Mouse (Mus musculus) liver, embryonic 13.5 days (tissue): ENCODE results near the gene Slc35b2. TPM values are rescaled to one million over a fixed set of nuclear protein-coding genes. Genes with fewer than 3 reads are reported as not detected.

Experiments
- ATAC-seq: fragments of 200-750 bp; cut with Nextera tagmentation; 2 replicates; pipeline ENCODE4 v1.8.0; 2017; ENCODE audit warnings: low read depth, mild to moderate bottlenecking, moderate number of reproducible peaks, moderate library complexity
- DNase-seq: peaks from one replicate; pipeline ENCODE4 v3.0.0; 2022
- H3K27ac ChIP-seq: fragments of 300-500 bp; sonication (generic); 2 replicates; pipeline ENCODE4 v1.5.1; 2015; ENCODE audit warnings: moderate library complexity, mild to moderate bottlenecking, inconsistent platforms
- H3K27me3 ChIP-seq: fragments of 300-500 bp; sonication (generic); 2 replicates; pipeline ENCODE4 v1.6.1; 2015; ENCODE audit warnings: mild to moderate bottlenecking, inconsistent platforms
- H3K36me3 ChIP-seq: fragments of 300-500 bp; sonication (generic); 2 replicates; pipeline ENCODE4 v1.6.1; 2015; ENCODE audit warnings: mild to moderate bottlenecking, inconsistent platforms
- H3K4me1 ChIP-seq: fragments of 300-500 bp; sonication (generic); replicated peaks from 2 replicates; pipeline ENCODE4 v1.6.1; 2015; ENCODE audit warnings: inconsistent platforms
- H3K4me2 ChIP-seq: fragments of 300-500 bp; sonication (generic); 2 replicates; pipeline ENCODE4 v1.6.1; 2015; ENCODE audit warnings: inconsistent platforms, mild to moderate bottlenecking, moderate library complexity
- H3K4me3 ChIP-seq: fragments of 300-500 bp; sonication (generic); replicated peaks from 2 replicates; pipeline ENCODE4 v1.5.1; 2015; ENCODE audit warnings: mild to moderate bottlenecking, inconsistent platforms
- H3K9ac ChIP-seq: fragments of 300-500 bp; sonication (generic); 2 replicates; pipeline ENCODE4 v1.6.1; 2015; ENCODE audit warnings: mild to moderate bottlenecking, inconsistent platforms
- H3K9me3 ChIP-seq: fragments of 300-500 bp; sonication (generic); replicated peaks from 2 replicates; pipeline ENCODE4 v1.6.1; 2016; ENCODE audit warnings: inconsistent platforms
- WGBS: fragments of 180-500 bp; shearing (Covaris S2); methylation state at CpG from one replicate; pipeline ENCODE4 v1.1.7; 2015; ENCODE audit not compliant: insufficient replicate concordance; 5-methylcytosine and 5-hydroxymethylcytosine counted together
- polyA plus RNA-seq: library from polyadenylated mRNA; unstranded; fragments of >200 nt; fragmentation: Nextera tagmentation; extraction: Ambion mirVana; gene quantifications from 2 replicates; pipeline ENCODE4 v1.2.1, GENCODE M21; 2015

The Slc35b2 gene
- polyA plus RNA-seq, 1 experiment from 2014 or later = 58.0 TPM

DNA sequence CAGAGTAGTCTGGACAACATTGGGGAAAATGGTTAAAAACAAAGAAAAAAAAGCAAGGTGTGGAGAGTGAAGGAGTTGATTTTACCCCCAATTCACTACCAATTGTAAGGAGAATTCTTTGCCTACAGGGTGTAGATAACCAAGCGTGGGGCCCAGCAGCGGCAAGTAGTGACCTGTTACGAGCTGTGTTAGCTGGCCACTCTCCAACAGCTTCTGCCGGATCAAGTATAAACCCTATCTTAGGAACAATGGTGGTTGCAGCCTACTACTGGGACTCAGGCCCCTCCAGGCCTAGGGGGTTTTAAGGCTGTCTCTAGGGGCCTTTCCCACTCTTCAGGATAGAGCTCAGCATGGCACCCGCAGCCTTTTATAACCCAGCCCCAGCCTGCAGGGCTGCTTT is 14.6 kb downstream of the Slc35b2 start:
- H3K27me3 ChIP-seq = no peaks in the 10 kb centered on the region
- no peaks in the 10 kb centered on the region for H3K36me3 ChIP-seq
- no peak overlapping the region for H3K4me3 ChIP-seq
- peaks cover 72% of the 10 kb centered on the region for H3K4me1 ChIP-seq
- no peak overlapping the region for H3K4me2 ChIP-seq
- H3K9ac ChIP-seq = no peak overlapping the region; the same call in 1 of the 2 replicates
- H3K27ac ChIP-seq = peak overlapping the region; percentile 37; the same call in 1 of the 2 replicates
- H3K9me3 ChIP-seq = no peaks in the 10 kb centered on the region
- 62% methylated on average over 5 of the region's 5 CpGs for WGBS
- ATAC-seq (no peak), DNase-seq (no peak)

DNA sequence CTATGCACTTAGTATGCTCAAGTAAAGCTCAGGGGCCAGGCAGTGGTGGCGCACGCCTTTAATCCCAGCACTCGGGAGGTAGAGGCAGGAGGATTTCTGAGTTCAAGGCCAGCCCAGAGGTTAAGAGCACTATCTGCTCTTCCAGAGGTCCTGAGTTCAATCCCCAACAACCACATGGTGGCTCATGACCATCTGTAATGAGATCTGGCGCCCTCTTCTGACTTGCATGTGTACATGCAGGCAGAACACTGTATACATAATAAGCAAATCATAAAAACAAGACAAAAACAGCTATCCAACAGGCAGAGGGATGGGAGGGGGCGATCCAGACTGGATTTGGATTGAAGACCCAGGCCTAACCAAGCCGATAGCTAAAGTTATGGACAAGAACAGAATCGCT is 15.2 kb downstream of the Slc35b2 start:
- no peaks in the 10 kb centered on the region for H3K9me3 ChIP-seq
- H3K27ac ChIP-seq = no peak overlapping the region
- 55% methylated on average over 7 of the region's 7 CpGs for WGBS
- H3K9ac ChIP-seq = no peak overlapping the region
- peaks cover 77% of the 10 kb centered on the region for H3K4me1 ChIP-seq
- DNase-seq (peak; percentile 51), ATAC-seq (no peak)
- peaks cover under 1% of the 10 kb centered on the region; the same call in 1 of the 2 replicates for H3K36me3 ChIP-seq
- H3K4me2 ChIP-seq = no peak overlapping the region
- no peaks in the 10 kb centered on the region for H3K27me3 ChIP-seq
- H3K4me3 ChIP-seq = no peak overlapping the region

DNA sequence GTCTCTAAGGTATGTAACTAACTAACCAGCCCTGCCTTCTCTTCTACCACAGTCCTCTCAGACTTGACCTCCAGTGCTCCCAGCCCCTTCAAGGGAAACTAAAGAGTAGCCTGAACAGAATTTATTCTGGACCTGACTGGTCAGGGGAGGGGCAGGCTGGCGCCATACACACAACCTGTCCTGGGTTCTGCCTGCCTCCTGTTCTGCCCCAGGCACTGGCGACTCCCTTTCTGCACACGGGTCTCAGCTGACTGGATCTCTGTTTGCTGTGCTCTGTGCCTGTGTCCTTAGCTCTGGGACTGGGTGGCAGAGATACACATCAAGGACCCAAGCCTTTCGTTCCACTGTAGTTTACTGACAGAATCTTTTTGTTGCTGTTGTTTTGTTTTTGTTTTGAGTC is 15.9 kb downstream of the Slc35b2 start:
- Histone ChIP-seq H3K4me3 (no peak overlapping the region), H3K4me1 (peaks cover 77% of the 10 kb centered on the region), H3K27me3 (no peaks in the 10 kb centered on the region), H3K9ac (no peak overlapping the region; the same call in 1 of the 2 replicates), H3K4me2 (no peak overlapping the region), H3K27ac (no peak overlapping the region), H3K36me3 (peaks cover 8% of the 10 kb centered on the region), H3K9me3 (no peaks in the 10 kb centered on the region)
- WGBS = 74% methylated on average over 4 of the region's 4 CpGs
- no peak for DNase-seq
- no peak for ATAC-seq

DNA sequence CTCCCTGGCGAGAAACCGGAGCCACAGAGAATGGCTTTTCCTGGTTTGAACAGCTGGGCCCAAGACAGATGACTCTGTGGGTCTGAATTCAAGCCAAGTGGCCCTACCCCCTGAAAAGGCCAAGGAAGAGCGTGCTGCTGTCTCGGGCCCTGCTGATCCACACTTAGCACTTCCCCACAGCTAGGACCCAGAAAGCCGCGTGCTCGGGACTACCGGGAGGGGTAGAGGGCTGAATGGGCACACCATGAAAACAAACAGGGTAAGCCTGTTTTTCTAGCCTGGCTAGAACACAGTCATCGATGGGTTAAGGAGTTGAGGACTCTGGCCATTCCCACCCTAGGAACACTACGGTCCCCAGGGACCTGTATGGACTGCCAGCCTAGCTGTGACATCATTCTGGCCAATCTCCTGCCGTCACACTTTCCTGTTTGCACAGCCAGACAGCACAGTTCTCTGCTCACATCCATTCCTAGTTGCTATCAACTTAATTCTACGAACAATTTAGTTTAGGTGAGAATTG is 17.3 kb downstream of the Slc35b2 start:
- DNase-seq = no peak
- Histone ChIP-seq H3K27me3 (no peaks in the 10 kb centered on the region), H3K27ac (peak overlapping the region; percentile 71), H3K36me3 (peaks cover 22% of the 10 kb centered on the region), H3K4me3 (no peak overlapping the region), H3K9me3 (no peaks in the 10 kb centered on the region), H3K4me1 (peaks cover 79% of the 10 kb centered on the region), H3K9ac (peak overlapping the region; percentile 30), H3K4me2 (no peak overlapping the region)
- ATAC-seq = no peak
- WGBS = 36% methylated on average over 12 of the region's 12 CpGs

DNA sequence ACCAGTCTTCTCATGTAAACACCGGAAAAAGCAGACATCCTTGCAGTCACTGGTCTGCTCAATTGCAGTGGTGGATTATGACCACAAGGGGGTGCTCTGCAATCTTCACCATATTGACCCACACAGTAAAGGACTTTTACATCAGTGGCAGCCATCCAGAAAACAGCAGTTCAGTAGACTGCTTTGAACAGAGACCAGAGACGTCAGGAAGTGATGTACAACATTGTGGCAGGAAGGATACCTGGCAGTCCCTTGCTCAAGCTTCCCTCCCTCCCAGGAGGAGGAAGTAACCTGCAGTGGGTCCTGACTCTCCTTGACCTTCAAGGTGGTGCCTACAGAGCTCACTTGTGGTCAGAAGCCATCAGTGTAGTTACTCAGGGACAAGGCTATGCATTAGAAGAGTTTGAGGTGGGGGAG is 17.9 kb downstream of the Slc35b2 start:
- H3K4me2 ChIP-seq = peak overlapping the region; percentile 52
- DNase-seq (peak; percentile 71), ATAC-seq (peak; percentile 27)
- peak overlapping the region; percentile 20; the same call in 1 of the 2 replicates for H3K9ac ChIP-seq
- peaks cover 84% of the 10 kb centered on the region for H3K4me1 ChIP-seq
- no peaks in the 10 kb centered on the region for H3K27me3 ChIP-seq
- H3K4me3 ChIP-seq = no peak overlapping the region
- H3K9me3 ChIP-seq = no peaks in the 10 kb centered on the region
- 8% methylated on average over 2 of the region's 2 CpGs for WGBS
- H3K27ac ChIP-seq = peak overlapping the region; percentile 93
- H3K36me3 ChIP-seq = peaks cover 28% of the 10 kb centered on the region

DNA sequence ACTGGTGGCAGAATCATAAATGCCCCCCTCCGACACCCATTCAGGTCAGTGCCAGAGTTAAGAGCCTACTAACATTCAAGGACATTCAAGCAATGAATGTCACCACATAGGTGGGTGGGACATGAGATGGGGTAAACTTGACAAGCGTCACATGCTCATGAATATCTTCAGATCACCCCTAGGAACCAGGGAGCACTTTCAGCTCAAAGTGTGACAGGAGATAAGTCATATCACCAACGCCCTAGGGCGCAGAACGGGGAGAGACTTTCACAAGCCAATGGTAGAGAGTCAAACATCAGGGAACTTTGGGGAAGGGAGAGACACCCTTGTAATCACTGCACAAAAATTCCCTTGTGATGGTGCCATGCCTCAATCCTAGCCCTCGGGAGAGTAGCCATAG is 18.5 kb downstream of the Slc35b2 start:
- peaks cover 34% of the 10 kb centered on the region for H3K36me3 ChIP-seq
- H3K27me3 ChIP-seq = no peaks in the 10 kb centered on the region
- peak overlapping the region; percentile 93 for H3K27ac ChIP-seq
- peak overlapping the region; percentile 52 for H3K4me2 ChIP-seq
- DNase-seq = peak; percentile 65
- H3K9ac ChIP-seq = 0 out of 2 replicates have a peak overlapping the region, but pooled peaks have one; percentile 22
- peaks cover 84% of the 10 kb centered on the region for H3K4me1 ChIP-seq
- ATAC-seq = peak; percentile 79
- no peak overlapping the region for H3K4me3 ChIP-seq
- H3K9me3 ChIP-seq = no peaks in the 10 kb centered on the region
- WGBS = 37% methylated on average over 6 of the region's 6 CpGs

DNA sequence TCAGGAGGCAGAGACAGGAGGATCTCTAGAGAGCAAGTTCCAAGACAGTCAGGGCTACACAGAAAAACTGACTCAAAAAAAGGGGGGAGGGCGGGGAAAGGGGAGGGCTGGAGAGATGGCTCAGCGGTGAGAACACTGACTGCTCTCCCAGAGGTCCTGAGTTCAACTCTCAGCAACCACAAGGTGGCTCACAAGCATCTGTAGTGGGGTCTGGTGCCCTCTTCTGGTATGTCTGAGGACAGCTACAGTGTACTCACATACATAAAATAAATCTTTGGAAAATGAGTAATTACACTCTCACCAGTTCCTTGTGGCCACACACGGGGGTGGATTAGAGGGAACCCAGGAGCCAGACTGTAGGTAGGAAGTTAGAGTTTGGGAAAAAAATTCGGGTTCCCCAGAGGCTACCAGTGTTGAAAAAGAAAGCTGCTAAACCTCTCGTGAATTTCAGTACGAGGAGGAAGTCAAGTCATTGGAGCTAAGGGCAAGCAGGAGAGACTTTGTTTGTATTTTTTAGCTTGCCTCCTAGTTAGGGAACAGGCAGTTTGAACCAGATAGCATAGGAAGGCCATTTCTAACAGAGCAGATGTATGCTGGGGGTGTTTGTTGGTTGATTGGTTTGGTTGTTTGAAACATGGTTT is 19.2 kb downstream of the Slc35b2 start:
- DNase-seq = peak; percentile 45
- Histone ChIP-seq H3K9me3 (no peaks in the 10 kb centered on the region), H3K27me3 (no peaks in the 10 kb centered on the region), H3K4me2 (peak overlapping the region; percentile 52), H3K36me3 (peaks cover 41% of the 10 kb centered on the region), H3K4me1 (peaks cover 84% of the 10 kb centered on the region), H3K9ac (0 out of 2 replicates have a peak overlapping the region, but pooled peaks have one; percentile 22), H3K4me3 (no peak overlapping the region), H3K27ac (peak overlapping the region; percentile 93)
- ATAC-seq = peak; percentile 6; the same call in 1 of the 2 replicates
- WGBS = 41% methylated on average over 6 of the region's 6 CpGs

DNA sequence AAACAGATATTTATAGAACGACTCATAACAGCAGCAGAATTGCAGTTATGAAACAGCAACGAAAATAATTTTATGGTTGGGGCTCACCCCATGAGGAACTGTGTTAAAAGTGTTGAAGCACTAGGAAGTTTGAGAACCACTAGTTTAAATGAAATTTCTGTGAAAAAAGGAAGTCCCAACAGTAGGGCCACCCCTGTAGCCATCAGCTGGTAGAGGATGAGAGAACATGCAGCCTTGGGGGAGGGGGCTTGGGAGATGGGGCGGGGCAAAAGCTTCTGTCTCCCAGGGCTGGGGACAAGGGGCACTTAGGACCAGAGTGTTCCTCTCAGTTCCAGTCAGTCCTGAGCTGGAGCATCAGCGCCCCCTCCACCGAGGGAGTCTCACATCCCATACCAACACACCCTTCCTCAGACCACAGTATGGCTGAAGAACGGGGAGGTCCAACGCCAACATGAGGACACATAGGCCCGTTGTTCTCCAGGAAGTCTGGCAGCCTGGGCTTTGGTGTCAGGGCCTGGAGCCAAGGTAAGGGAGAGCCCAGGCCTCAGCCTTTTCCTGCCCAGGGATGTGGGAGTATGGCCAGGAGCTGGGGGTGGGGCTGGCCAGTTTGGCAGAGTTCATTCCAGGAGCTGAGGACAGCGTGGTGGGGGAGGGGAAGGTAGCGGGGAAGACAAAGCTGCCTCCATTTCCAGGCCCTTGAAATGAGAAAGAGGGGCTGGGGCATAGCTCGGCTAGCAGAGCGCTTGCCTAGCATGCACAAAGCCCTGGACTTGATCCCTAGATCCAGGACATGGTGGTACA is 20.6 kb downstream of the Slc35b2 start:
- Histone ChIP-seq H3K4me3 (no peak overlapping the region), H3K27me3 (no peaks in the 10 kb centered on the region), H3K9ac (peak overlapping the region; percentile 19; the same call in 1 of the 2 replicates), H3K36me3 (peaks cover 55% of the 10 kb centered on the region), H3K27ac (peak overlapping the region; percentile 93), H3K4me2 (no peak overlapping the region; the same call in 1 of the 2 replicates), H3K9me3 (no peaks in the 10 kb centered on the region), H3K4me1 (peaks cover 75% of the 10 kb centered on the region)
- ATAC-seq (no peak), DNase-seq (no peak)
- 52% methylated on average over 12 of the region's 12 CpGs for WGBS

DNA sequence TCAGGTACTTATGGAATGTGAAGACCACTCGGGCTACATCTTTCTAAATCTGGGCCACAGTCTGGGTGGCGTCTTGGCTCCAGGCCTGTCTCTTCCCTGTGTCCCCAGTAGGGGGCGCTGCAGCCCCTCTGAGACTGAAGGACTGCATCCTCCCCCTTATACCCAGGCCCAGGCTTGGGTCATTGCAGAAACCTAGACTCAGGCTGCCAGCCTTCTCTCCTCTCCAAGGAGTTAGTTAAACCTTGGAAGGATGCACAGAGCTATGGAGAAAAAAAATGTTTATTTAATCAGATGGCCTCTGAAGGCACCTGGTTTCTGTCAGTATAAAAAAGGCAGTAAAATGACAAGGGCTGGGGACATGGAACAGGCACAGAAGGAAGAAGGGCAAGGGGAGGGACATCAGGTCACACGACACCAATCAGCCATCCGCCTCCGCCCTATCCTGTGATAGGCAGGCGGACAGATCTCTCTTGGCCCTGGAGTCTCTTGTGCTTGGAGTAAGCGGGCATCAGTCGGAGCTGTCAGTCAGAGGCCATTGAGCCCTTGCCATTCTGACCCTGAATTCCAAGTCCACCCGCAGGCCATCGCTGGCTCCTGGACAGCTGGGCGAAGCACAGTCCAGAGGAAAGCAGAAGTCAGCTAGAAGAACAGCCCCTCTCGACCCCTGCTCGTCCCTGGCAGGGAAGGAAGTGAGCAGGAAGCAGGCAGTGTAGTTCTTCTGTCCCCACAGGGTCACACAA is 21.4 kb downstream of the Slc35b2 start:
- WGBS = 37% methylated on average over 14 of the region's 14 CpGs

DNA sequence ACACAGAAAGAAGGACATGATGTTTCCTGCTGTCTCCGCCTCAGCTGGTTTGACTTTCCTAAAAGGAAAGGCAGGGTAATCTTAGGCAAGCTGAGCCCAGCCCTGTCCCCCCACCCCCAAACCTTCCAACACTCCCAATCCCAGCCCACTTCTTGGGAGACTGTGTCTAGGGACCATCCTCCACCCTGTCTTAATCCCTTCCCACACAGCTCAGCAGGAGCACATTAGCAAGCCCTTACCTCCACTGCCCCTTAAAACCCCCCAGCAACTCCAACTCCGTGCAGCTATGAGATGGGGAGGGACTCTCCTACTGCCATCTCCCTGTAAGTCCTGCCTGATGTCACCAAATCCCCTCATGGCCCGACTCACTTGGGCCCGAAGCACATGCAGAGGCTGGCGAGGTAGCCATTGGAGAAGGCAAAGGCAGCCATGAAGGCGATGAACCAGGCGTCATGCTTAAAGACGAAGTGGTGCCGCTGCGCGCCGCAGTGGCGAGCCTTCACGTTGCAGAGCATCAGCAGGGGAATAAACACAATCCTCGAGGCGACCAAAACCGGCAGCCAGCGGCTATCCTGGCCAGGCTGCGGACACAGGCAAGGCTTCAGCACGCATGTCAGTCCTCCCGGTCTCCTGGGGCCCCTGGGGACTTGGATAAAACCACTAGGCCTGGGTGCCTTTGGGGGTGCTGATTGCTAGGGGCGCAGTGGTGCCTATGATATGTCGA is 22.2 kb downstream of the Slc35b2 start:
- Histone ChIP-seq H3K4me2 (0 out of 2 replicates have a peak overlapping the region, but pooled peaks have one; percentile 11), H3K9me3 (no peaks in the 10 kb centered on the region), H3K27me3 (no peaks in the 10 kb centered on the region), H3K27ac (peak overlapping the region; percentile 93), H3K4me3 (no peak overlapping the region), H3K36me3 (peaks cover 71% of the 10 kb centered on the region), H3K9ac (no peak overlapping the region), H3K4me1 (peaks cover 77% of the 10 kb centered on the region)
- ATAC-seq = no peak
- 78% methylated on average over 23 of the region's 23 CpGs for WGBS
- no peak for DNase-seq

More for the DNA sequence above, 21.4 kb downstream of the Slc35b2 start:
- H3K9me3 ChIP-seq = no peaks in the 10 kb centered on the region
- H3K36me3 ChIP-seq = peaks cover 63% of the 10 kb centered on the region
- H3K27me3 ChIP-seq = no peaks in the 10 kb centered on the region
- ATAC-seq = peak; percentile 39
- peak overlapping the region; percentile 93 for H3K27ac ChIP-seq
- peaks cover 74% of the 10 kb centered on the region for H3K4me1 ChIP-seq
- peak overlapping the region; percentile 19; the same call in 1 of the 2 replicates for H3K9ac ChIP-seq
- H3K4me3 ChIP-seq = no peak overlapping the region
- H3K4me2 ChIP-seq = no peak overlapping the region
- peak; percentile 58 for DNase-seq
